32 mouse cellular contexts compared by ENCODE assay signal in genomic region chrX:139654350-139655063, GRCm38 (mm10). TPM values are rescaled to one million over a fixed set of nuclear protein-coding genes. Genes with fewer than 3 reads are reported as not detected.
A peak's percentile ranks its signal among the peaks of the same experiment; 100 is the strongest.
DNase-seq lines count a peak whose midpoint lies in the region; ATAC-seq and TF ChIP-seq lines count a peak whose summit lies in the region.
"Had no signal": no experiment of that assay in that cellular context is flagged by ENCODE, and none has a peak within 500 bp of the region (broad histone marks: within the 10 kb centered on the region; RNA-seq: fewer than 3 reads in every experiment).

No protein-coding gene starts in this region.

- no peak for TF ChIP-seq CTCF in C2C12 (IDR thresholded peaks at IDR 0.05; ENCODE audit: control insufficient read depth, insufficient read depth, insufficient read length)
- TF ChIP-seq CTCF in layer of hippocampus, adult 2 months (conservative IDR thresholded peaks at IDR 0.05), result no peak
- TF ChIP-seq CTCF in kidney, adult 2 months (conservative IDR thresholded peaks at IDR 0.05; ENCODE audit: insufficient read depth, insufficient read length, low read depth, low read length), result no peak

- peak; percentile 78 for ATAC-seq in liver, embryonic 13.5 days (ENCODE audit: low read depth)
- ATAC-seq in midbrain, embryonic 13.5 days, result no peak
- ATAC-seq: forebrain, postnatal 0 days; hindbrain, embryonic 16.5 days; intestine, postnatal 0 days; midbrain, embryonic 16.5 days had no signal

- no peaks in the 10 kb centered on the region for H3K27me3 ChIP-seq in C2C12 (ENCODE audit: control insufficient read depth, insufficient read depth, insufficient read length)
- H3K27me3 ChIP-seq in liver, embryonic 13.5 days, result no peaks in the 10 kb centered on the region
- H3K27me3 ChIP-seq in myocyte (ENCODE audit: control insufficient read depth, insufficient read depth, insufficient read length), result no peaks in the 10 kb centered on the region
- no peaks in the 10 kb centered on the region for H3K27me3 ChIP-seq in kidney, adult 2 months (replicated peaks; ENCODE audit: control insufficient read depth, insufficient read depth, low read length)
- peaks cover 3% of the 10 kb centered on the region; the same call in 1 of the 2 replicates for H3K27me3 ChIP-seq in midbrain, embryonic 13.5 days
- H3K27me3 ChIP-seq: lung, embryonic 15.5 days had no signal

- no peak overlapping the region for H3K4me2 ChIP-seq in liver, embryonic 13.5 days
- peak overlapping the region; percentile 12 for H3K4me2 ChIP-seq in myocyte (ENCODE audit: low read depth)
- no peak overlapping the region for H3K4me2 ChIP-seq in midbrain, embryonic 13.5 days (replicated peaks)
- H3K4me2 ChIP-seq: heart, embryonic 11.5 days; kidney, embryonic 15.5 days; lung, embryonic 15.5 days had no signal

- no peak overlapping the region for H3K9ac ChIP-seq in liver, embryonic 13.5 days
- H3K9ac ChIP-seq in midbrain, embryonic 13.5 days (replicated peaks), result no peak overlapping the region
- H3K9ac ChIP-seq: forebrain, postnatal 0 days; kidney, embryonic 15.5 days; lung, embryonic 15.5 days had no signal

- H3K79me2 ChIP-seq in C2C12 (ENCODE audit: control insufficient read depth, insufficient read depth) (no peaks in the 10 kb centered on the region), myocyte (ENCODE audit: control insufficient read depth, insufficient read depth) (no peaks in the 10 kb centered on the region)

- H3K27ac ChIP-seq in liver, embryonic 13.5 days, result no peak overlapping the region
- no peak overlapping the region for H3K27ac ChIP-seq in layer of hippocampus, adult 2 months
- no peak overlapping the region for H3K27ac ChIP-seq in kidney, adult 2 months (ENCODE audit: insufficient read depth, low read depth, low read length)
- H3K27ac ChIP-seq in midbrain, embryonic 13.5 days, result no peak overlapping the region
- H3K27ac ChIP-seq: hindbrain, embryonic 10.5 days; kidney, embryonic 15.5 days; left cerebral cortex, adult 2 months; lung, embryonic 15.5 days had no signal

- 46% methylated on average over 5 of the region's 5 CpGs for WGBS in liver, embryonic 13.5 days (ENCODE audit: insufficient replicate concordance)
- WGBS in kidney, adult 2 months, result 56% methylated on average over 5 of the region's 5 CpGs
- 80% methylated on average over 5 of the region's 5 CpGs for WGBS in midbrain, embryonic 13.5 days

- H3K36me3 ChIP-seq in C2C12 (ENCODE audit: control insufficient read depth, insufficient read depth) (no peaks in the 10 kb centered on the region), myocyte (ENCODE audit: control insufficient read depth, insufficient read depth) (no peaks in the 10 kb centered on the region)
- H3K36me3 ChIP-seq in liver, embryonic 13.5 days, result no peaks in the 10 kb centered on the region
- H3K36me3 ChIP-seq in kidney, adult 2 months (ENCODE audit: control insufficient read depth, insufficient read depth, low read length), result no peaks in the 10 kb centered on the region
- no peaks in the 10 kb centered on the region for H3K36me3 ChIP-seq in midbrain, embryonic 13.5 days
- H3K36me3 ChIP-seq: hindbrain, embryonic 10.5 days; kidney, embryonic 15.5 days; lung, embryonic 15.5 days had no signal

- H3K4me3 ChIP-seq in C2C12 (ENCODE audit: insufficient read depth, poor library complexity, severe bottlenecking) (no peak overlapping the region), myocyte (no peak overlapping the region)
- no peak overlapping the region for H3K4me3 ChIP-seq in liver, embryonic 13.5 days (replicated peaks)
- H3K4me3 ChIP-seq in layer of hippocampus, adult 2 months, result no peak overlapping the region
- no peak overlapping the region for H3K4me3 ChIP-seq in kidney, adult 2 months (ENCODE audit: insufficient read depth, low read depth, low read length)
- no peak overlapping the region for H3K4me3 ChIP-seq in midbrain, embryonic 13.5 days (replicated peaks)
- H3K4me3 ChIP-seq: hindbrain, embryonic 10.5 days; kidney, embryonic 15.5 days; left cerebral cortex, adult 2 months; lung, embryonic 15.5 days had no signal

- no peak for TF ChIP-seq POLR2A in myocyte (IDR thresholded peaks at IDR 0.05; ENCODE audit: insufficient read length, low read depth)
- TF ChIP-seq POLR2A in kidney, adult 2 months (IDR thresholded peaks at IDR 0.05; ENCODE audit: low read depth, low read length), result no peak

- H3K4me1 ChIP-seq in liver, embryonic 13.5 days (replicated peaks), result peaks cover 17% of the 10 kb centered on the region
- no peaks in the 10 kb centered on the region for H3K4me1 ChIP-seq in kidney, adult 2 months (ENCODE audit: control insufficient read depth, insufficient read depth, low read length)
- no peaks in the 10 kb centered on the region for H3K4me1 ChIP-seq in midbrain, embryonic 13.5 days (replicated peaks)
- H3K4me1 ChIP-seq: hindbrain, embryonic 10.5 days; kidney, embryonic 15.5 days; lung, embryonic 15.5 days had no signal

- no peak overlapping the region for H3ac ChIP-seq in C2C12 (ENCODE audit: control insufficient read depth, insufficient read length, low read depth)
- no peak overlapping the region for H3ac ChIP-seq in myocyte (ENCODE audit: control insufficient read depth, insufficient read length)

- DNase-seq in c-Kit-positive CD71-positive TER-119-negative erythroid progenitor cells, embryonic 14.5 days (ENCODE audit: low read depth), result peak; percentile 25
- DNase-seq in liver, embryonic 13.5 days, result peak; percentile 27
- no peak for DNase-seq in layer of hippocampus, adult 2 months (ENCODE audit: low spot score in 2 of 2)
- no peak for DNase-seq in kidney, adult 2 months
- DNase-seq: adrenal gland, postnatal 14 days; B cell, adult 2 months; cerebellum, adult 11-12 months; cerebellum, postnatal 10 days; forebrain, postnatal 0 days; kidney, postnatal 4 days; lung, postnatal 36 days; right cerebral cortex, adult 18-20 months; thymus, adult 18-20 months; thymus, postnatal 4 days had no signal

- H3K79me3 ChIP-seq in C2C12 (ENCODE audit: low read depth), result no peaks in the 10 kb centered on the region

- no peaks in the 10 kb centered on the region for H3K9me3 ChIP-seq in liver, embryonic 13.5 days (replicated peaks)
- no peaks in the 10 kb centered on the region for H3K9me3 ChIP-seq in midbrain, embryonic 13.5 days
- H3K9me3 ChIP-seq: hindbrain, embryonic 10.5 days; kidney, embryonic 15.5 days; lung, embryonic 15.5 days had no signal

TF ChIP-seq in C2C12, 6 proteins besides CTCF, POLR2A, EP300 and RAD21:
- no peak for TF ChIP-seq MYOG (IDR thresholded peaks at IDR 0.05; ENCODE audit: control insufficient read depth, extremely low read depth, insufficient read length)
- no peak for TF ChIP-seq USF1 (IDR thresholded peaks at IDR 0.05; ENCODE audit: low read depth)
- TF ChIP-seq MYOD1 (IDR thresholded peaks at IDR 0.05; ENCODE audit: control insufficient read depth, insufficient read length, low read depth), result peak; percentile 74
TF ChIP-seq in C2C12: peak in this region for 1.

TF ChIP-seq in myocyte, 11 proteins besides CTCF, POLR2A, EP300 and RAD21:
- TF ChIP-seq MYOD1 (IDR thresholded peaks at IDR 0.05; ENCODE audit: control insufficient read depth in 1 of 3, insufficient read length in 2 of 3, low read depth in 2 of 3) (peak in 1 of 3 experiments; percentile 71), TCF3 (IDR thresholded peaks at IDR 0.05; ENCODE audit: insufficient read length, low read depth) (no peak)

RNA-seq across cellular contexts. Expression of gene Tbc1d8b, which starts 30.3 kb away (rescaled TPM):
- polyA plus RNA-seq in C2C12 (2012; fragmentation: generic; extraction: Trizol) (2.4 TPM), myocyte (2012; fragmentation: generic; extraction: Trizol) (1.8 TPM)
- 0.68 and 0.85 TPM in 2 replicates for polyA plus RNA-seq in liver, embryonic 13.5 days (2015; fragmentation: Nextera tagmentation; extraction: Ambion mirVana)
- 10 to 100 TPM in 1 of 2 experiments, 1 to 10 TPM in 1; 9.8 to 13.9 TPM for total RNA-seq in layer of hippocampus, adult 2 months (2021)
- polyA plus RNA-seq in kidney, adult 2 months (2012; rRNA removed), result 1.8 and 2.5 TPM in 2 replicates
- polyA plus RNA-seq in midbrain, embryonic 13.5 days (2015; fragmentation: Nextera tagmentation; extraction: Ambion mirVana), result 0.42 and 0.79 TPM in 2 replicates

RNA-seq across cellular contexts. Expression of gene Gm15013, which starts 59.8 kb away (rescaled TPM):
- 0.09 TPM for polyA plus RNA-seq in C2C12 (2012; fragmentation: generic; extraction: Trizol)
- polyA plus RNA-seq in liver, embryonic 13.5 days (2015; fragmentation: Nextera tagmentation; extraction: Ambion mirVana), result 0.14 TPM in 1 of 2 replicates, not detected in the other
- 0.13 TPM for polyA plus RNA-seq in myocyte (2012; fragmentation: generic; extraction: Trizol)
- not detected for total RNA-seq in layer of hippocampus, adult 2 months (2021)
- polyA plus RNA-seq in kidney, adult 2 months (2012; rRNA removed), result 0.23 TPM in 1 of 2 replicates, not detected in the other
- not detected in 2 replicates for polyA plus RNA-seq in midbrain, embryonic 13.5 days (2015; fragmentation: Nextera tagmentation; extraction: Ambion mirVana)
- total RNA-seq: adrenal gland, postnatal 14 days; forebrain, postnatal 0 days; layer of hippocampus, postnatal 10 days; left cerebral cortex, adult 2 months; left cerebral cortex, postnatal 36 days had no signal
- polyA plus RNA-seq: embryonic facial prominence, embryonic 11.5 days; forebrain, embryonic 11.5 days; forebrain, postnatal 0 days; heart, postnatal 0 days; hindbrain, embryonic 10.5 days; hindbrain, embryonic 16.5 days; kidney, embryonic 15.5 days; lung, embryonic 15.5 days; midbrain, embryonic 16.5 days; neural tube, embryonic 14.5 days; small intestine, adult 2 months had no signal

Comparison
In these comparisons a context has a peak if more than half of its experiments do, and no peak if none do; other contexts are left out.
1. DNase-seq: peak in c-Kit-positive CD71-positive TER-119-negative erythroid progenitor cells, embryonic 14.5 days (single experiment) and liver, embryonic 13.5 days (single experiment); none in layer of hippocampus, adult 2 months (0 of 2) and kidney, adult 2 months (single experiment).